In the genomic region with DNA sequence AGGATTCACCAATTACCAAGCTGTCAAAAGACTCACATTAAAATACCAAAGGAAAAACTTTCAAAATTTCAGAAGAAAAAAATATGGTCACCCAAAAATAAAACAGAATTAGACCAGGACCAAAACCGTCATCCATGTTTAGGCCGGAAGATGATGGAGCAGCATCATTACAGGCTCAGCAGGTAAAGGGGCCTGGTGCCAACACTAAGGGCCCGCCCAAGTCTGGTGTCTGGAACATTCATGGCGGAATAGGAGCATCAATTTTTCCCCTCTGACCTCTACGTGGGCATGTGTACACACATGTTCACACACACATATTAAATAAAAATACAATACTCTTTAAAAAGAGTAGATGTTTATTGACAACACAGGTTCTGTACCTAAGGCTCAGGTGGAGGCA, we compare ENCODE assay signal across 19 mouse cellular contexts. TPM values are rescaled to one million over a fixed set of nuclear protein-coding genes. Genes with fewer than 3 reads are reported as not detected.
DNase-seq lines count a peak whose midpoint lies in the region; ATAC-seq lines count a peak whose summit lies in the region.
"Had no signal": no experiment of that assay in that cellular context is flagged by ENCODE, and none has a peak within 500 bp of the region (broad histone marks: within the 10 kb centered on the region; RNA-seq: fewer than 3 reads in every experiment).

No protein-coding gene starts in this region.

- peak; percentile 19 to 26 for DNase-seq in cerebellum, postnatal 10 days
- no peak for DNase-seq in cerebellum, adult 8-10 months
- DNase-seq in cerebellum, postnatal 14 days: peak; percentile 24 to 31
- DNase-seq in cerebellum, postnatal 36 days: peak; percentile 15 to 17
- DNase-seq in cerebellum, adult 11-12 months: no peak
- DNase-seq in heart, adult 11 months: peak; percentile 75
- DNase-seq in heart, adult 8-10 months (ENCODE audit: low spot score): no peak
- DNase-seq: adrenal gland, adult 2 months; adrenal gland, adult 8-10 months; adrenal gland, postnatal 10 days; adrenal gland, postnatal 14 days; adrenal gland, postnatal 25 days; adrenal gland, postnatal 36 days; B cell, adult 2 months; cerebellum, adult 11 months had no signal

- ATAC-seq in cerebellum, adult (ENCODE audit: insufficient number of reproducible peaks, low FRiP score, low TSS enrichment): no peak
- ATAC-seq: activated CD4-positive, CD25-positive, alpha-beta regulatory T cell, adult 4 months; CD4-positive, CD25-positive, alpha-beta regulatory T cell, adult 4 months; Patski had no signal

RNA-seq across cellular contexts. Expression of a gene that starts 4.5 kb away (rescaled TPM):
- total RNA-seq in heart, adult 8-10 months (2022): 1 to 10 TPM; 3.6 to 5.2 (median 4.3) TPM

RNA-seq across cellular contexts. Expression of a gene that starts 44.4 kb away (rescaled TPM):
- 10 to 100 TPM; 45.1 to 58.5 (median 53.4) TPM for total RNA-seq in heart, adult 8-10 months (2022)

RNA-seq across cellular contexts. Expression of a gene that starts 59.8 kb away (rescaled TPM):
- 1 to 10 TPM; 6.1 to 8.7 (median 7.2) TPM for total RNA-seq in heart, adult 8-10 months (2022)

Comparison
In these comparisons a context has a peak if more than half of its experiments do, and no peak if none do; other contexts are left out.
1. DNase-seq: peak in cerebellum, postnatal 10 days (2 of 2), cerebellum, postnatal 14 days (2 of 2), cerebellum, postnatal 36 days (2 of 2) and heart, adult 11 months (single experiment); none in cerebellum, adult 8-10 months (single experiment), cerebellum, adult 11-12 months (single experiment) and heart, adult 8-10 months (single experiment).